Mouse (Mus musculus) forebrain, embryonic 10.5 days (tissue): Measurements from ENCODE around the gene Gm32742. TPM values are rescaled to one million over a fixed set of nuclear protein-coding genes. Genes with fewer than 3 reads are reported as not detected.

Source experiments
- DNase-seq: peaks from one replicate; pipeline ENCODE4 v3.0.0-alpha.2; 2017; ENCODE audit warnings: low spot score; ENCODE audit errors: extremely low spot score
- H3K27ac ChIP-seq: fragments of 300-500 bp; sonication (generic); 2 replicates; pipeline ENCODE4 v1.5.1; 2016; ENCODE audit warnings: mild to moderate bottlenecking
- H3K27me3 ChIP-seq: fragments of 300-500 bp; sonication (generic); 2 replicates; pipeline ENCODE4 v1.6.1; 2016; ENCODE audit warnings: mild to moderate bottlenecking; ENCODE audit not compliant: poor library complexity, severe bottlenecking
- H3K36me3 ChIP-seq: fragments of 300-500 bp; sonication (generic); replicated peaks from 2 replicates; pipeline ENCODE4 v1.6.1; 2016; ENCODE audit warnings: mild to moderate bottlenecking, moderate library complexity
- H3K4me1 ChIP-seq: fragments of 300-500 bp; sonication (generic); 2 replicates; pipeline ENCODE4 v1.6.1; 2016
- H3K4me3 ChIP-seq: fragments of 300-500 bp; sonication (generic); 2 replicates; pipeline ENCODE4 v1.5.1; 2016; ENCODE audit warnings: mild to moderate bottlenecking, moderate library complexity
- H3K9me3 ChIP-seq: fragments of 300-500 bp; sonication (generic); 2 replicates; pipeline ENCODE4 v1.6.1; 2016; ENCODE audit warnings: mild to moderate bottlenecking, moderate library complexity
- WGBS: fragments of 180-500 bp; shearing (Covaris S2); methylation state at CpG from one replicate; pipeline ENCODE4 v1.1.7; 2016; 5-methylcytosine and 5-hydroxymethylcytosine counted together
- polyA plus RNA-seq: library from polyadenylated mRNA; unstranded; fragments of >200 nt; fragmentation: Nextera tagmentation; extraction: Ambion mirVana; gene quantifications from 2 replicates; pipeline ENCODE4 v1.2.1, GENCODE M21; 2016

The Gm32742 gene
- not detected in 2 replicates for polyA plus RNA-seq

DNA sequence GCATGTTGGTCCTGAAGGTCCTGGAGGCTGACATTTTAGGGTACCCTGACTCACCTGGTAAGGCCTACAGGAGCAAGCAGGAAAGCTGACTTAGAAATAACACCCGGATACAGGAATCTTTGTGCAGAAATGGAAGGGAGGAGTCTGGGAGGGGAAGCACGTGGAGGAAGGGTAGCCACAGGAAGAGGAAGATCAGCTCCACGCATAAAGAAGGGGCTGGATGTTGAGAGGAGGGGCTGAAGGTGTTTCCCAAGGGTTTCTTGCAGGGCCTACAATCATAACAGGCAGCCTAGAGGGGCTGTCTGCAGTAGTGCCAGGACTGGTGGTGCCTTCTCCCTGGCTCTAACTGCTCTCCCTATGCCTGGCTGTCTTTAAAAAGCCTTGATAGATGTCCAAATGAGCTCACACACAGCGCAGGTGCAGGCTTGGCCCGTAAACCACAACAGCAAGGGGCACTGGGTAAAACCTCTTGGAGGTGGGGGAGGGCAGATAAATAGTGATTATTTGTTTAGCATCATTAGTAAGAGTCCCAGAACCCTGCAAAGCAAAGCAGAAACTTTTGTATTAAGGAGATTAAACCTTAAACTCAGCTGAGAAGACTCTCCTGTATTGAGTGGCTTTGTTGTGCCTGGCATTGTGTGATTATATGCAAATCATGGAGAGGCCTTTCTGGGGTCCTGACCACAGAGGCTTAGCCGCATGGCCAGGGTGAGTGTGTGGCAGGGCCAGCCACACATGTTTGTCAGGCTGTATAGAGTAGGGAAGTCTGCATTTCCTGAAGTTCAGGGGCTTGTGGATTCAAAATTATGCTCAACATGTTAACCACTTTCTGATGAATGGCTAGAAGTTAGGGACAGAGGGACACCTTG lies at the start of gene Gm32742:
Gm32742 (minus strand) TSS at position 206 of the 869 bp plus-strand sequence.
- Histone ChIP-seq H3K27me3 (0 out of 2 replicates have a peak, but pooled peaks cover 5% of the 10 kb centered on the region), H3K36me3 (no peaks in the 10 kb centered on the region), H3K27ac (no peak within 1 kb of the TSS), H3K4me1 (peaks cover 14% of the 10 kb centered on the region), H3K4me3 (no peak within 1 kb of the TSS), H3K9me3 (no peaks in the 10 kb centered on the region)
- 61% methylated on average over 6 of the region's 6 CpGs for WGBS
- no peak for DNase-seq

- Histone ChIP-seq H3K4me3 (no peak overlapping the region), H3K4me1 (0 out of 2 replicates have a peak, but pooled peaks cover 3% of the 10 kb centered on the region), H3K27ac (no peak overlapping the region), H3K36me3 (no peaks in the 10 kb centered on the region), H3K9me3 (no peaks in the 10 kb centered on the region), H3K27me3 (no peaks in the 10 kb centered on the region)
- 90% methylated on average over 6 of the region's 6 CpGs for WGBS
- no peak for DNase-seq
These were observed 48.5 kb upstream of the Gm32742 start for GRCm38 (mm10) chr9:51213729-51214237.

GRCm38 (mm10) chr9:51213023-51213728 lies 47.9 kb upstream of the Gm32742 start, which contains the start of gene Pou2af1:
Gene Pou2af1, plus strand, starts transcription at chr9:51213708.
- H3K9me3 ChIP-seq = no peaks in the 10 kb centered on the region
- no peaks in the 10 kb centered on the region for H3K27me3 ChIP-seq
- H3K4me1 ChIP-seq = 0 out of 2 replicates have a peak, but pooled peaks cover 3% of the 10 kb centered on the region
- no peak for DNase-seq
- no peaks in the 10 kb centered on the region for H3K36me3 ChIP-seq
- H3K27ac ChIP-seq = no peak within 1 kb of the TSS
- no peak within 1 kb of the TSS for H3K4me3 ChIP-seq
- 86% methylated on average over 20 of the region's 20 CpGs for WGBS

DNA sequence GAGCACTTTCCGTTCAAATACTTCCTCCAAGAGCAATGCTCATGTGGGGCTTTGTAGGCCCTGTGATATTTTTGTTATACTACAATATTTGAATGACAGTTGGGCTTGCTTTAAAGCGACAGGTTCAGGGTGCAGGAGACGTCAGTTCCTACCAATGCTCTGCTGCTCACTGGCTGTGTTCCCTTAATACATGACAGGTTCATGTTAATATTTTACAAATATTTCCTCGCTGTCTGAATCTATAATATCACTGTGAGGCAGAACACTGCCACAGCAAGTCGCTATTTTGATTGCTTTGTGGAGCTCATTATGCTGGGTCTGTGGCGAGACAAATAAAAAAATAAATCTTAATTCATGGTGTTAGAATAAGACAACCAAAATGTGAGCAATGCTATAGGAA lies 45.9 kb upstream of the Gm32742 start:
- DNase-seq = no peak
- H3K4me3 ChIP-seq = no peak overlapping the region
- no peaks in the 10 kb centered on the region for H3K27me3 ChIP-seq
- 84% methylated on average over 6 of the region's 6 CpGs for WGBS
- H3K4me1 ChIP-seq = 0 out of 2 replicates have a peak, but pooled peaks cover 3% of the 10 kb centered on the region
- H3K27ac ChIP-seq = no peak overlapping the region
- no peaks in the 10 kb centered on the region for H3K9me3 ChIP-seq
- H3K36me3 ChIP-seq = no peaks in the 10 kb centered on the region

GRCm38 (mm10) chr9:51208974-51209332 lies 43.6 kb upstream of the Gm32742 start:
- Histone ChIP-seq H3K4me1 (no peaks in the 10 kb centered on the region), H3K9me3 (no peaks in the 10 kb centered on the region), H3K4me3 (no peak overlapping the region), H3K27me3 (no peaks in the 10 kb centered on the region), H3K36me3 (no peaks in the 10 kb centered on the region), H3K27ac (no peak overlapping the region)
- WGBS = 90% methylated on average over 2 of the region's 2 CpGs
- DNase-seq = no peak

- no peaks in the 10 kb centered on the region for H3K9me3 ChIP-seq
- H3K36me3 ChIP-seq = no peaks in the 10 kb centered on the region
- H3K27ac ChIP-seq = no peak overlapping the region
- H3K4me3 ChIP-seq = no peak overlapping the region
- no peak for DNase-seq
- no peaks in the 10 kb centered on the region for H3K4me1 ChIP-seq
- 82% methylated on average over 4 of the region's 4 CpGs for WGBS
- no peaks in the 10 kb centered on the region for H3K27me3 ChIP-seq
These were observed 29.5 kb upstream of the Gm32742 start for GRCm38 (mm10) chr9:51194790-51195189.

- Histone ChIP-seq H3K4me1 (no peaks in the 10 kb centered on the region), H3K9me3 (no peaks in the 10 kb centered on the region), H3K4me3 (no peak overlapping the region), H3K36me3 (no peaks in the 10 kb centered on the region), H3K27me3 (no peaks in the 10 kb centered on the region), H3K27ac (no peak overlapping the region)
- WGBS = 88% methylated on average over 3 of the region's 3 CpGs
- no peak for DNase-seq
These were observed 25.3 kb upstream of the Gm32742 start for GRCm38 (mm10) chr9:51190655-51191054.

DNA sequence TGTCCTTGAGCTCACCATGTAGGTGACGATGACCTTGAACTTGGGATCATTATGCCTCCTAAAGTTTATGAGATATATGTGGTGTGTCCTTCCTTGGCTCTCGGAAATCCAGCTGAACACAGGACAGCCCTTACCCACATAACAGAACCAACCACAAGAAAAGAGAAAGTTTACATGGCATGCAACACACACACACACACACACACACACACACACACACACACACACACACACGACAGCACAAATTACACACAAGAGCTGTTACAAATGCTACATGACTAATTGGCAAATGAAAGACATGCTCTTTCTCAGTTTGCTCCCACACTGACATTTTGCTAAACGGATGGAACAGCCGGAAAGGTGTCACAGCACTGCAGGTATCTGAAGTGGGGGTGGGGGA lies 20.6 kb upstream of the Gm32742 start:
- H3K4me1 ChIP-seq = no peaks in the 10 kb centered on the region
- no peaks in the 10 kb centered on the region for H3K27me3 ChIP-seq
- no peak for DNase-seq
- no peak overlapping the region for H3K4me3 ChIP-seq
- H3K9me3 ChIP-seq = no peaks in the 10 kb centered on the region
- H3K36me3 ChIP-seq = no peaks in the 10 kb centered on the region
- no peak overlapping the region for H3K27ac ChIP-seq
- WGBS = 86% methylated on average over 5 of the region's 5 CpGs

- 88% methylated on average over 4 of the region's 4 CpGs for WGBS
- Histone ChIP-seq H3K4me1 (no peaks in the 10 kb centered on the region), H3K36me3 (no peaks in the 10 kb centered on the region), H3K9me3 (no peaks in the 10 kb centered on the region), H3K27ac (no peak overlapping the region), H3K4me3 (no peak overlapping the region), H3K27me3 (no peaks in the 10 kb centered on the region)
- DNase-seq = no peak
These were observed 20.1 kb upstream of the Gm32742 start for GRCm38 (mm10) chr9:51185386-51185785.

DNA sequence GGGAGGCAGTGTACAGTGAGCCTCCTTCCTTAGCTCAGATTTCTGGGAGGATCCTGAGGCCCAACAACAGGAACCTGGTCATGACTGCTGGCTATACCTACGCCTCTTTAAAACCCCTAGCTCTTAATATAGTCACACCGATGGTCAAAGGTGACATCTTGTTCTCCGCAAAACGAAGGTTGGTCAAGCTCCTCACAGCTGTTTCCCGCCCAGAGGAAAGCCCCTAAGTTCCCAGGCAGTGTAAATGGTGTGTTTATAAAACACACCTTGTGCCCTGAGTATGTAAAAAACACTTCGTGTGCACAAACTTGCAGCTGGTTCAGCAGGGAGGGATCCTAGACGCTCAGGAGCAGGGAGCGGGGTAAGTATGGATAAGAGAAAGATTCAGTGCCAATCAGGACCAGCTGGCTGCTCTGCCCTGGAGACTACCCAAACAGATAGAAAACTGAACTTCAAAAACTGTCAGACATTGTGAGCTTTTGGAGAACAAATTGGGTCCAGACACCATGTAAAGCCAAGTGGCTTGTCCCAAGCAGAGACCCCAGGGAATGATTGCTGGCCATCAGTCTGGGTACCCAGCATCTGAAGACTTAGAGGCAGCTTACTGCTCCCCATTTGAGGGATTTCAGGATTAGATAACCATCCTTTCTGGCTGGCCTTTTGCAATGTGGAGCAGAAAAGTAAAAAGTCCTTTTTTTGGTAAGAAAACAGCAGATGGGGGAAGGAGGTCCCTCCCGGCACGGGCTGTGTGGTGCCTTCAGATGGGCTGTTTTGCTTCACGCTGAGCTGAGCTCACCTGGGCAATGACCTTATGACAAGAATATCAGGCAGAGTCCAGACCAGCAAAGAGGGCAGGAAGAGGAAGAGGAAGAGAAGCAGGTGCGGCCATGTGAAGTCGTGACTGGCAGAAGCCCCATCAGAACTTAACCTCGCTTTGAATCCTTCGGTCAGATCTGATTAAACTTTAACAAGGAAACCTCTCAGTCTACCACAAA lies 17.7 kb upstream of the Gm32742 start:
- no peak overlapping the region for H3K27ac ChIP-seq
- H3K4me3 ChIP-seq = no peak overlapping the region
- no peak for DNase-seq
- no peaks in the 10 kb centered on the region for H3K4me1 ChIP-seq
- 89% methylated on average over 15 of the region's 15 CpGs for WGBS
- H3K36me3 ChIP-seq = no peaks in the 10 kb centered on the region
- H3K9me3 ChIP-seq = no peaks in the 10 kb centered on the region
- H3K27me3 ChIP-seq = no peaks in the 10 kb centered on the region

GRCm38 (mm10) chr9:51180621-51181020 lies 15.3 kb upstream of the Gm32742 start:
- H3K4me3 ChIP-seq = no peak overlapping the region
- 75% methylated on average over 5 of the region's 5 CpGs for WGBS
- no peak for DNase-seq
- H3K27ac ChIP-seq = no peak overlapping the region
- H3K27me3 ChIP-seq = no peaks in the 10 kb centered on the region
- H3K36me3 ChIP-seq = no peaks in the 10 kb centered on the region
- no peaks in the 10 kb centered on the region for H3K4me1 ChIP-seq
- H3K9me3 ChIP-seq = no peaks in the 10 kb centered on the region

DNA sequence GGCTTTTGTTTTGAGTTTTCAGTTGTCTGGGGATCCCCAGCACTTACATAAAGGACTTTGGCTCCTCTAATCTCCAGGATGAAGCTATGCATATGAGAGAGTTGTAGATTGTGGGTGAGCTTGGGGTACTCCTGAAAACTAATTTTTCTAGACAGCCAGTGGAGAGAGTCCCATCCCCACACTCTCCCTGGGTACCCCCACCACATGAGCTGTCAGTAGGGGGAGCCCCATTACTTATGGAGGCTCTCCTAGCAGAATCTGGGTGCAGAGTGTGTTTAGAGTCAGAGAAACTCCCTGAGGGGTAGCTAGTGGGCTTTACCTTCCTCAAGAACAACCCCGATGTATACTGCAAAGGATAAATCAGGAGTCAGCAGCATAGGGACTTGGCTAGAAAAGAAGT lies 13.0 kb upstream of the Gm32742 start:
- no peak overlapping the region for H3K27ac ChIP-seq
- no peaks in the 10 kb centered on the region for H3K36me3 ChIP-seq
- H3K4me1 ChIP-seq = no peaks in the 10 kb centered on the region
- 88% methylated on average over 1 of the region's 1 CpGs for WGBS
- H3K9me3 ChIP-seq = no peaks in the 10 kb centered on the region
- H3K27me3 ChIP-seq = no peaks in the 10 kb centered on the region
- no peak overlapping the region for H3K4me3 ChIP-seq
- DNase-seq = no peak
